Mouse (Mus musculus): ENCODE data around the gene Scgb2b7. TPM values are rescaled to one million over a fixed set of nuclear protein-coding genes. Genes with fewer than 3 reads are reported as not detected.

Scgb2b7 gene
- not detected for polyA plus RNA-seq (2012; fragmentation: generic; extraction: Trizol)

DNA sequence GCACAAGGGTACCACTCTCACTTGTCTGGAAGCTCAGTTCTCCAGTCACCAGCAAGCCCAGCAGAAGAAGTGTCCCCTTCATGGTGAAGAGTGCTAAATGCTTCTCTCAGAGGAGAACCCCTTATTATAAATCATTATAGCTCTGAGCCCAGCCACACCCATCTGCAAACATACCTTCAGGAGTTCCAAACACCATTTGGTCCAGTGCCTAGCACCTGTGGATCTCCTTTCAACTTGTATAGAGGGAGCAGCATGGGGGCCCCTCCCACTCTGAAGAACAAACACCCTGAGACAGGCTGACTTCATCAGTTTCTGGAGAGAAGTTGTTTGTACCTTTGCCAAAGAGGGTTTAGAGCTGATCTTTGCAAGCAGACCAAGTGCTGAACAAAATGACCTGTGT is at the start of gene Scgb2b7:
Scgb2b7 (minus strand) TSS at position 101 of the 400 bp plus-strand sequence.

DNA sequence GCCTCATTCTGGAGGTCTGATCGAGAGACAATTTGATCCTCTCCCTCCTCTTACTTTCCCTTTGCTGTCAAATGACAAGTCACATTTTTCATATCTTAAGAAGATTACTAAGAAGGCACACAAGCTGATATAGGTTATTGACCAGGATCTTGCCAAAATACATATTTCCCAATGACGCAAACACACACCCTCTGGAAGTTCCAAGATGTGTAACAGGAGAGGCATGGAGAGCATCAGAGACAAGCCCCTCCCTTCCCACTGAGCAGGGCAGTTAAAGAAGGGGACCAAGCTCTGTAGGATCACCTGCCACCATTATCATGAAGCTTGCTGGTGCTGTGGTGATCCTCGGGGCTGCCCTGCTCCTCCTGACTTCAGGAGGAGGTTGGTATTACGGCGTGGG is 6.8 kb upstream of the Scgb2b7 start, which contains the start of gene Scgb1b7:
Scgb1b7 (plus strand) TSS at position 301 of the 400 bp plus-strand sequence.

Other genes with a start within 250 kb of the Scgb2b7 start
- not detected for gene Scgb1b7, start 6.9 kb upstream of the Scgb2b7 start, polyA plus RNA-seq (2012; fragmentation: generic; extraction: Trizol)